Comparison of ENCODE assay signal across 12 mouse cellular contexts in the genomic region with DNA sequence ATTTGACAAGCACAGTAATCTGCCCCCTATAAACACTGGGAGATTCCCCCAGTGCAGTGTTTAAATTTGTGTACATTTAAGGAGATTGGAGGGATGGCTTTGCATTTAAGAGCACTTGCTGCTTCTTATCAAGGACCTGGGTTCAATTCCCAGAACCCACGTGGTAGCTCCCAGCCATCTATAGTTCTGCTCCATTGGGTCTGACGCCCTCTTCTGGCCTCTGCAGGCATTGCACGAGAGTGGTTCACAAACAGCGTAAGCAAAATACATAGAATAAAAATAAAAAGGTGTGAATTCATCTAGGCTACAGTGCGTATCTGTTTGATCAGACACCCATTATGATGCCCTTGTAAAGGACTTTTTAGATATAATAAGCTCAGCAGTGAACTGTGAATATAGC. TPM values are rescaled to one million over a fixed set of nuclear protein-coding genes. Genes with fewer than 3 reads are reported as not detected.
DNase-seq lines count a peak whose midpoint lies in the region; ATAC-seq and TF ChIP-seq lines count a peak whose summit lies in the region.
"Had no signal": no experiment of that assay in that cellular context is flagged by ENCODE, and none has a peak within 500 bp of the region (broad histone marks: within the 10 kb centered on the region; RNA-seq: fewer than 3 reads in every experiment).

No protein-coding gene starts in this region.

- H3K27me3 ChIP-seq in kidney, embryonic 15.5 days, result no peaks in the 10 kb centered on the region
- no peaks in the 10 kb centered on the region for H3K27me3 ChIP-seq in testis, adult 2 months (ENCODE audit: control insufficient read depth, insufficient read depth, low read length)
- no peaks in the 10 kb centered on the region for H3K27me3 ChIP-seq in small intestine, adult 2 months (ENCODE audit: control insufficient read depth, insufficient read depth, low read length)
- H3K27me3 ChIP-seq: heart, embryonic 13.5 days; limb, embryonic 13.5 days had no signal

- H3K4me1 ChIP-seq in kidney, embryonic 15.5 days, result peaks cover 36% of the 10 kb centered on the region
- no peaks in the 10 kb centered on the region for H3K4me1 ChIP-seq in testis, adult 2 months (ENCODE audit: control insufficient read depth, insufficient read depth, low read length)
- H3K4me1 ChIP-seq in ES-E14 (ENCODE audit: control insufficient read depth in 2 of 2, insufficient read depth in 2 of 2, low read length in 2 of 2, poor library complexity in 1 of 2), result peaks cover 0 to 1% of the 10 kb centered on the region in 2 experiments; a peak in 1 of 4 replicates
- H3K4me1 ChIP-seq in small intestine, adult 2 months (ENCODE audit: control insufficient read depth, insufficient read depth, insufficient read length, low read length), result peaks cover 14% of the 10 kb centered on the region; the same call in 1 of the 2 replicates

- DNase-seq in kidney, postnatal 14 days, result no peak
- no peak for DNase-seq in testis, postnatal 10 days (ENCODE audit: low spot score)
- DNase-seq in ES-E14 (ENCODE audit: low read depth, low spot score), result peak; percentile 46
- DNase-seq in left cerebral cortex, adult 8-10 months (ENCODE audit: low spot score in 2 of 2), result no peak
- DNase-seq in right cerebral cortex, adult 2 months (ENCODE audit: low spot score in 2 of 2), result no peak
- DNase-seq: cerebellum, postnatal 25 days; layer of hippocampus, adult 9-11 months had no signal

- no peak overlapping the region for H3K4me3 ChIP-seq in kidney, embryonic 15.5 days (replicated peaks)
- no peak overlapping the region for H3K4me3 ChIP-seq in testis, adult 2 months (ENCODE audit: control insufficient read depth, low read depth, low read length)
- no peak overlapping the region for H3K4me3 ChIP-seq in ES-E14 (ENCODE audit: insufficient read depth in 1 of 2, low read depth in 1 of 2, low read length in 2 of 2, poor library complexity in 1 of 2, severe bottlenecking in 1 of 2)
- no peak overlapping the region for H3K4me3 ChIP-seq in small intestine, adult 2 months (ENCODE audit: low read depth, low read length)
- H3K4me3 ChIP-seq: heart, embryonic 13.5 days; limb, embryonic 13.5 days had no signal

- H3K9ac ChIP-seq in kidney, embryonic 15.5 days, result no peak overlapping the region
- H3K9ac ChIP-seq in ES-E14 (ENCODE audit: insufficient read depth, low read depth, low read length, poor library complexity, severe bottlenecking), result no peak overlapping the region
- H3K9ac ChIP-seq: heart, embryonic 13.5 days; limb, embryonic 13.5 days had no signal

- ATAC-seq in kidney, embryonic 15.5 days (replicated peaks; ENCODE audit: low FRiP score), result no peak

- WGBS in kidney, embryonic 15.5 days, result 68% methylated on average over 5 of the region's 5 CpGs
- 73% methylated on average over 5 of the region's 5 CpGs for WGBS in small intestine, adult 2 months

- H3K27ac ChIP-seq in kidney, embryonic 15.5 days, result 0 out of 2 replicates have a peak overlapping the region, but pooled peaks have one; percentile 63
- H3K27ac ChIP-seq in testis, adult 2 months (ENCODE audit: control insufficient read depth, insufficient read depth, low read depth, low read length), result no peak overlapping the region
- no peak overlapping the region for H3K27ac ChIP-seq in ES-E14 (ENCODE audit: insufficient read depth, low read depth, low read length, poor library complexity, severe bottlenecking)
- no peak overlapping the region for H3K27ac ChIP-seq in small intestine, adult 2 months (ENCODE audit: insufficient read depth, low read depth, low read length)
- H3K27ac ChIP-seq: limb, embryonic 13.5 days had no signal

- no peak for TF ChIP-seq POLR2A in testis, adult 2 months (IDR thresholded peaks at IDR 0.05; ENCODE audit: control insufficient read depth, low read depth, low read length)
- no peak for TF ChIP-seq POLR2A in small intestine, adult 2 months (IDR thresholded peaks at IDR 0.05; ENCODE audit: low read depth, low read length)

- no peak overlapping the region for H3K4me2 ChIP-seq in kidney, embryonic 15.5 days
- H3K4me2 ChIP-seq: limb, embryonic 13.5 days had no signal

- TF ChIP-seq CTCF in testis, adult 2 months (IDR thresholded peaks at IDR 0.05; ENCODE audit: control insufficient read depth, insufficient read depth, insufficient replicate concordance, low read depth, low read length), result peak; percentile 58; the same call in 1 of the 2 replicates
- peak; percentile 48; the same call in 1 of the 2 replicates for TF ChIP-seq CTCF in small intestine, adult 2 months (IDR thresholded peaks at IDR 0.05; ENCODE audit: extremely low read depth, insufficient read length, insufficient replicate concordance, low read depth, low read length)

- in situ Hi-C loops in ES-E14 (cut with MboI; ENCODE audit: low sequenced_read_pairs in 2 of 2, unreplicated experiment in 2 of 2), result no loop called here

- H3K36me3 ChIP-seq in kidney, embryonic 15.5 days, result no peaks in the 10 kb centered on the region
- H3K36me3 ChIP-seq in testis, adult 2 months (ENCODE audit: control insufficient read depth, insufficient read depth, low read length), result no peaks in the 10 kb centered on the region
- no peaks in the 10 kb centered on the region for H3K36me3 ChIP-seq in ES-E14 (ENCODE audit: control insufficient read depth, insufficient read depth, low read length, poor library complexity, severe bottlenecking)
- H3K36me3 ChIP-seq in small intestine, adult 2 months (ENCODE audit: control insufficient read depth, insufficient read depth, low read length), result no peaks in the 10 kb centered on the region
- H3K36me3 ChIP-seq: heart, embryonic 13.5 days; limb, embryonic 13.5 days had no signal

- H3K9me3 ChIP-seq in kidney, embryonic 15.5 days (replicated peaks), result no peaks in the 10 kb centered on the region
- H3K9me3 ChIP-seq in ES-E14 (ENCODE audit: control insufficient read depth, insufficient read depth, low read depth, low read length), result no peaks in the 10 kb centered on the region
- H3K9me3 ChIP-seq: heart, embryonic 13.5 days; limb, embryonic 13.5 days had no signal

TF ChIP-seq in ES-E14, 5 proteins besides CTCF, POLR2A, EP300 and RAD21:
- TF ChIP-seq ZC3H11A (IDR thresholded peaks at IDR 0.05; ENCODE audit: borderline replicate concordance, low read depth, low read length) (peak; percentile 25; the same call in 1 of the 2 replicates), HCFC1 (IDR thresholded peaks at IDR 0.05; ENCODE audit: borderline replicate concordance, insufficient read depth, low read length) (no peak)

RNA-seq across cellular contexts. Expression of a gene that starts 55.3 kb away (rescaled TPM):
- polyA plus RNA-seq in kidney, embryonic 15.5 days (2015; fragmentation: Nextera tagmentation; extraction: Ambion mirVana), result 28.6 and 32.8 TPM in 2 replicates
- polyA plus RNA-seq in testis, adult 2 months (2012; rRNA removed), result 6.5 and 6.8 TPM in 2 replicates
- 53.2 and 65.9 TPM in 2 replicates for total RNA-seq in ES-E14 (2012; rRNA removed)
- 11.2 and 30.2 TPM in 2 replicates for polyA plus RNA-seq in small intestine, adult 2 months (2012; rRNA removed)
- 10 to 100 TPM; 44.8 to 58.8 (median 49.7) TPM for total RNA-seq in left cerebral cortex, adult 8-10 months (2022)
